Mouse (Mus musculus) induced T-regulatory cell, adult 2 months (primary cell): ENCODE measurements around the gene Pex6.
"Not testable (repeated sequence)": the region's sequence is repeated elsewhere in the genome, so short reads cannot be mapped to it uniquely, and the experiment has no call there.

ENCODE experiments used
- DNase-seq: peaks from one replicate; pipeline ENCODE4 v3.0.0-alpha.2; 2012; ENCODE audit warnings: low read depth

Gene Pex6

DNA sequence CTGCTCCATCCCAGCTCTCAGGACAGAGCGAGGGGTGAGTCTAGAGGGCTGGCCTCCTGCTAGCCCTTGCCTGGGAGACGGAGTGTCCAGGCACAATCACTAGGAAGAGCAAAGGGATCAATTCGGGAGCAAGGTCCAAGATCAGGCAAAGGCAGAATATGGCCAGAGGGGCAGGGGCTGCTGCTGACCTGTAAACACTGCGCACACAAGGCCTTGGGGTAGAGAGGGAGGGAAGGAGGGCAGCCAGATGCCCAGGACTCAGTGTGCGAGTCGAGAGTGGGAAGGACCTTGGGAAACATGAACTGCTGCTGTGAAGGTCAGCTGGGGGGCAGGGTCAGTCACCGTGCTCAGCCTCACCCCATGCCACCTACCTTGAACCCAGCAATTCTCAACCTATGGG is 24.0 kb downstream of the Pex6 start:
- no peak for DNase-seq

DNA sequence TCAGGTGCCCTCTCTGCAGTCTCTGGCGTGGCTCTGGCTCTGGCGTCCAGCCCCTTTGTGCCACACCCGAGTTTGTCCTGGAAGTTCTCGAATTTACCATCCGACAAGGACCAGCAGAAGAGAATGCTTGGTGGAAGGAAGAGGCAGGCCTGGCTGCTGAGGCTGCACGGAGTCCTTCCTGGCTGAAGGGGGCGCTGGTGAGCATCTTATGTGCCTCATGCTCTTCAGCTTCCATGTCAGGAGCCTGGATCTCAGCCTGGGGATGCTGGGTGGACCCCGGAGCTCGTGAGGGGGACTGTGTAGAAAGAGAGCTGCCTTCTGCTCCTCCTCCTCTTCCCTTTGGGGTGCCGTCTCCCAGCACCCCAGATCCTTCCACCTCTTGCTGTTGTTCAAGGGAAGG is 24.9 kb downstream of the Pex6 start:
- peak; percentile 58 for DNase-seq

DNA sequence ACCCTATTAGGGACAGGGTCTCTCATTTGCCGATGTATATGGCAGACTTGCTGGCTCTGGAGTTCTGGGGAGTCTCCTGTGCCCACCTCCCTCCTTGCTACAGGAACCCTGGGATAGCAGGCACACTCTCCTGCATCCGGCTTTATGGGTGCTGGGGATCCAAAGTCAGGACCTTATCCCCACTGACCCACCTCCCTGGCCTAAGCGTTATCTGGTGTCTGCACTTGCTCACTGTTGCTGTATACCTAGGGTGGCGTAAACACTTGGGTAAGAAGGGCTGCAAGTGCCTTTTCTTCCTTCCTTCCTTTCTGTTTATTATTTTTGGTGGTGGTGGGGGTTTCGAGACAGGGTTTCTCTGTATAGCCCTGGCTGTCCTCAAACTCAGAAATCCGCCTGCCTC is 30.0 kb downstream of the Pex6 start:
- no peak for DNase-seq

DNA sequence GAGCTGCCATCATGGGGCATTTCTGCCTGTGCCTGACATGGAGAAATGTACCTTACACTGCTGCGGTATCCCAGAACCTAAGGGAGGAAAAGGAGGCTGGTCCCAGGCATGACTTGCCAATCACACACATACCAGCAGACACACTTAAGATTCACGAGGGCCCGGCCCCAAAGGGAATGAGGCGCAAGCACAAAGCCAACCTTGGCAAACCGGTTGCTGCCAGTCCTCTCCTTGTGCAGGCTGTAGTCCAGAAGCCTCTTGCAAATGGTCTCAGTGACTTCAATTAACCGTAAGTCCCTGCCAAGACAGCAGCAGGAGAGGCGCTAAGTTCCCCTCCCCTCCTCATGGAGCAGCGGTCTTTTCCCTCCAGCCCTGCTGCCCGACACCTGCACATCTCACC is 31.7 kb downstream of the Pex6 start:
- DNase-seq: no peak

DNA sequence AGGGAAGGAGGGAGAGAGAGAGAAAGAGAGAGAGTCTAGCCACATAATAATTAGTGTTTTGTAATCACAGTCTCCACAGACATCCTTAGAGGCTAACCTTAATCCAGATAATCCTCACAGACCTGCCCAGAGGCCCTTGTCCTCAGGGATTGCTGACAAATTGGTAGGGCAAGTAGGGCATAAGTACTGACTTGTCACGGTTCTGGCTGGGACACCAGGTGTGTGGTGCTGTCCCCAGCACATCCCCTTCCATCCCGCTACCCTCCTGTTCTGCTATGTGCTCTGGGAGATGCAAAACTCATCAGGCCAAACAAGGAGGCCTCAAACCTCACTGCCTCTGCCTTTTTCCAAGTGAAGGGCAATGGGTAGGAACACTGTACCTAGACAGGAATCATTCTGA is 34.2 kb downstream of the Pex6 start:
- DNase-seq: no peak

DNA sequence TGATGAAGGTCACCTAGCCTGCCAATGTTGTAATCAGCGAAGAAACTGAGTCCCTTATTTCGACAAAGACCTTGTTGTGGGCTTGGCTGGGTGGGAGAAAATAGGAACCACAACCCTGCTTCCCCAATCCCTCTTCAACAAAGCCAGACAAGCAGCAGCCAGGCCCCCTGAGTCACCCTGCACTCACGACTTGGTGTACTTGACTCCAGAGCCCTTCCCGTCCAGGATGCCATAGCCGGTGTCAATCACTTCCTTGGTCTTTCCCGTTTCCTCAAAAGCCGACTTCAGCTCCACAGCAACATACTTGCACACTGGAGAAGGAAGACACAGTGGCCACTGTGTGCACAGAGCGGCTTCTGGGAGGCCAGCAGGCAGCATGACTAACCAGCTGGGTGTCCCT is 36.0 kb downstream of the Pex6 start:
- no peak for DNase-seq

DNA sequence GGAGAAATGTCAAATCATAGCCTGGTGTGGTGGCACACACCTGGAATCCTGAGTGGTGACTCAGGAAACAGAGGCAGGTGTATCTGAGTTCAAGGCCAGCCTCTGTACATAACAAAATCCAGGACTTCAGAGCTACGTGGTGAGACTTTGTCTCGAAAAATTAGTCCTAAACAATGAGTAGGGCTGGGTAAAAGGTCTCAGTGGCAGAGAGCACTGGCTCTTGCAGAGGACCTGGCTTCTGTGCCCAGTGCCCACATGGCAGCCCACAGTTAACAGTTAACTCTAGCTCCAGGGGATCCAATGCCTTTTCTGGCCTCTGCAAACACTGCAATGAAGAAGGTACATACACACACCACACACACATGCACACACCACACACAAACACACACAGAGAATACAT is 36.5 kb downstream of the Pex6 start:
- DNase-seq: no peak

DNA sequence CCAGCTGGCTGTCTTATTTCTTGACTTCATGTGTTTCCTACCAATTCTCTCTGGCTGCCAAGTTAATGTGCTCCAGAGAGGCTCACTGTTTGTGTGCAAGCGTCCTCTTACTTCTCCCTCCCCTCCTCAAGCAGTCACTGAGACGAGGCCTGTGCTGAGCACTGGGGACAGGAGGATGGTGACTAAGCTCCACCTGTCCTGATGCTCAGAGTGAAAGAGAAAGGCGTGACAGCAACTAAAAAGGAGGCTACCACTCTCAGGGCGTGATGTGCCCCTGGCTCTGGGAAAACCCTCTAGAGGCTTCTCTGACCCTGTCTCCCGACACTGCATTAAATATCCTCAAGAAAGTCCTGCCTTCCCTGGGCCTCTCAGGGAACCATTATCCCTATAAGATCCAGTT is 38.0 kb downstream of the Pex6 start:
- DNase-seq: no peak

DNA sequence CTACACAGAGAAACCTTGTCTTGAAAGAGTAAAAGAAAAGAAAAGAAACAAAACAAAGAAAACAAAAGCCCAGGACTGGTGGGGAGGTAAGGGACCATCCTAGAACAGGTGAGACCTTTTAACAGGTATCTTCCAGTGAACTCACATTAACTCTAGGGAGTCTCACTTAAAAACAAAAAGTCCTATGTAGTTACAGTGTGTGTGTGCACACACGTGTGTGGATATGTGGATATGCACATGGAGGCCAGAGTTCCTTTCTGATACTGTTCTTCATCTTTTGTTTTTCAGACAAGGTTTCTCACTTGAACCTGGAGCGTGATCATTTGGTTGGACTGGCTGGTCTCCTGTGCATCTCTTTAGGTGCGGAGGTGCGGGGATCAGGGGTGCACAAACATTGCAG is 39.3 kb downstream of the Pex6 start:
- DNase-seq: no peak

DNA sequence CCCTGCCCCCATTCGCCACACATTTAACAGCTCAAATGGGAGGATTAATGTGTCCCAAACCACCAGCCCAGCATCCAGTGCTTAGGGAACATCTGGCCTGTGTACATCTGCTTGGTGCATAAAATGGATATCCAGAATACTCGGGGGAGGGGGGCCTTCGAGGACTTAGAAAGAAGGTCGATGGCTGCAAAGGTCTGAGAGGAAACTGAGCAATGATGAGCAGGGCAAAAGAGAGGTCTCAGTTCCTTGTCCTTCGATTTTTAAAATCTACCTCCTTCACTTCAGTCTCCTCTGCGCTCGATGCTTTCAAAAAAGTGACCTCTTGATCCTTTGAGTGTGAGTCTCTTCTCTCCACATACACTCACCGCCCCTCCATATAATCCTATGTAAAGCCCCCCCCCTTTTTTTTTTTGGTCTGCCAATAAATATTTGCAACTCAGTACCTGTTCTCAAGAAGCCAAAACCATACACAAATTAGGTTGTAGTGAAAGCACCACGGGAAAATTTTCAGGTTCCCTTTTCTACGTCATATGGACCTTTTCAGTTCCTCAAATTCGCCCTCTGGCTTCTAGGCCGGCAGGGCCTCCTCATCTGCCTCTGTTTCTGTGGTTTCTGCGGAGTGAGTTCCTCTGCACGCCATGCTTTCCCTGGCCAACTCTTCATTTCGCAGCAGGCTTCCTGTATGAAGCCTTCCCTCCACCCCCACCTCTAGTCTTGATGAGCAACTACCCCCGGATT is 40.0 kb downstream of the Pex6 start:
- DNase-seq: no peak

DNA sequence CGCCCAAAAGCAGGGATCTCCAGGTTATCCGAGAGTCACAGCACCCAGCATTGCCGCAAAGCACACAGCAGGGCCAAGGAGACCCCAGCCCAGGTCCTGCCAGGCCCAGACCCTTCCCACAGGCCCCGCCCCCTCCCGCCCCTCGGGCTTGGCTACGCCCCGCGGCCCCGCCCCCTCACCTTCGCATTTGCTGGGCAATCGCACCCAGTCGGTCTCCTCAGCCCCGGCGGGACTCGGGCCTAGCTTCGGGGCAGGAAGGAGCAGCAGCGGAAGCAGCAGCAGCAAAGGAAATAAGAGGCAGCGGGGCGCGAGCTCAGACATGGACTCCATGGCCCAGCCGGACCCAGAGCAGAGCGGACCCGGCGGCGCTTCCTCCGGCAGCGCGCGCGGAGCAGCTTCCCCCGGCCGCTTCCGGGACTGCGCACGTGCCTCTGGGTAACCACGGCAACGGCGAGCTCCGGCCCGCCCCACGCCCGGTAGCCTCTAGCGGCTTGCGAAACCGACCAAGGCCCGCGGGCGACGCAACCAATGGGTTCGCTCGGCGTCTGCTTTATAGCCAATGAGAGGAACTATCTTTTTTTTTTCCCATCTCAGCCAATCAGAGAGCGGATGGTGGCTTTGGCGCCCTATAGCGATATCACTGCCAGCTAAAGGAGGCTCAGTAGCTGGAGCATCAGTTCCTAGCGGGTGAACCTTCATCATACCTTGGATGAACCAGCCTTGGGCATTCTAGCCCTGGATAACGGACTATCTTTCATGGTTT is 40.7 kb downstream of the Pex6 start, which contains the start of gene Cnpy3:
TSS of gene Cnpy3 (minus strand) at position 421 of the 763 bp plus-strand sequence.
- DNase-seq: peak; percentile 98

DNA sequence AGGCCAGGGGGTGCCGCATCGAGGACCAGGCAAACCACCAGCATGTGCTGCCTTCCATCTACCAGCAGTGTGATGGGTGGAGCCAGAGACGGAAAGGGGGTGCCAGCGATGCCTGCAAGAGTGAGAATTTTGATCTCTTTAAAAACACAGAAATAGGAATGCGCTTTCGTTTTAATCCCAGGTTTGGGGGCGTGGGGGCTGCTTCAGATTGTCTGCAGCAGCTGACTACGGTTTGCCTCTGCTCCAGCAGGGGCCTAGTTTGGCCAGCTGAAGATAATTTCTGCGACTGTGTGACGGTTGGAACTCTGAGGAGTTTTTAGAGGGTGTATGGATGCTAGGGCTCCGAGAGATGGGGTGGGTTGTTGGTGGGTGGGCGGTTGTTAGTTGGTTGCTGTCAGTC is 47.5 kb downstream of the Pex6 start:
- no peak for DNase-seq

DNA sequence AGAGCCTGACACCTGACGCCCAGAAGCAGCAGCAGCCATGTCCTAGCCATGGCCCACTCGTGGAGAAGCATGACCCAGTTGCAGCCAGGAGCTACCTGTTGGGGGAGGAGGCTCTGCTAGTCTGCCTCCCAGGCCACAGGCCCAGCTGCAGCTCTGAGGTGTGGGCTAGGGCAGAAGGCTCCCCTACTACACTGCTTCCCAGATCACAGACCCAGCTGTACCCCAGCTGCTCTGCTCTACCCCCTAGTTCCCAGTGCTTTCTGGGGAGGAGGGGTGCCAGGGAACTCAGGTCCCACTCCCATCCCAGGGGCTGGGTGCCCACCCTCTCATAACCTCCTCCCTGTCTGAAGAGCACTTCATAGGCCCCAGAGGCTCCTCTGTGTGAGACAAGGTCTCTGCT is 52.3 kb downstream of the Pex6 start, which contains the start of gene Ptcra:
TSS of gene Ptcra (minus strand) at position 169 of the 400 bp plus-strand sequence.
- no peak for DNase-seq

DNA sequence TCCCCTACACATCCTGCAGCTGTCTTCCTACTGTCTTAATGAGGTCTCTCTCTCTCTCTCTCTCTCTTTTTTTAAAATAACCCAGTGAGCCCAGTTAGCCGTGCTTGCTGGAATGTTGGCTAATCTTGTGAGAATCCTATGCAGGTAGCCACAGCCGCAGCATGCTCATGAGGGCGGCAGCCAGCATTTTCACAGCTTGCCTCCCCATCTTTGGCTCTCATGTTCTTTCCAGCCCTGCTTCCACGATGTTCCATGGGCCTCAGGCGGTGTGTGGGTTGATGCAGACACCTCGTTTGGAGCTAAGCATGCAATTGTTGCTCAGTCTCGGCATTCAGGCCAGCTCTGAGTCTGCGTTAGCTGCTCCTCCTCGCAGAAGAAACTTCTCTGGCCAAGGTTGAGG is 53.7 kb downstream of the Pex6 start:
- DNase-seq: not testable (repeated sequence)

DNA sequence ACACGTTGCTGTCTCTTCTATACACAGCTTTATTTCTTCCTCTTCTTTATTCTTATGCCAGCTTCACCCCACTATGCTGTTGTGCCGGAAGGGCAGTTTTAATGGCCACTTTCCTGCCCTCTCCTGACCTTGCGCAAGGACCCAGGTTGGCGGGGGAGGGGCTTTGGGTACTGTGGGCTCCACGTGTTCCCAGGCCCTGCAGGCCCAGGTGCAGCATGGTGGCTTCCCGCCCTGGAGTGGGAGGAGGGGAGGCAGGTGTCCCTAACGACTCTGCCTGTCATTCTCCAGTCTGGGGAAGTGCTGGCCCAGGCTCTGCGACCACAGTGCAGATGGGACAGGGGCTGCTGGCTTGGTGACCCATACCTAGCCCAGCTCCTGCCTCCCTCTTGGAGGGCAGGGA is 56.6 kb downstream of the Pex6 start:
- no peak for DNase-seq

DNA sequence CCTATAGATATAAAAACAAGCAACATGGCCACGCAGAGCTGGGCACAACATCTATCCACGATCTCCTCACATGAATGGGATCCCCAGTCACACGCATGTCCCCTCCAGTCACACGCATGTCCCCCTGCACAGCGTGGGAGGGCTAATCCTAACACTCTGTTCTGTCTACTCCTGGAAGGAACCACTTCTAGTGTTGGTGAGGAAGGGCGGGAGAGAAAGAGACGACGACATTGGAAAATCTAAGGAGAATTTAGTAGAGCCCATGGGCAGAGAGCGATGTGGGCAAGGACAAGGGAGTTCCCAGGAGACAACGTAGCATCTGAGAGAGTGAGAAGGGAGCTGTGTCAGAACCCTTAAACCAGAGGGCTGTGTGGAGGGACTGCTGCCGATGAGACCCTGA is 59.3 kb downstream of the Pex6 start:
- no peak for DNase-seq

DNA sequence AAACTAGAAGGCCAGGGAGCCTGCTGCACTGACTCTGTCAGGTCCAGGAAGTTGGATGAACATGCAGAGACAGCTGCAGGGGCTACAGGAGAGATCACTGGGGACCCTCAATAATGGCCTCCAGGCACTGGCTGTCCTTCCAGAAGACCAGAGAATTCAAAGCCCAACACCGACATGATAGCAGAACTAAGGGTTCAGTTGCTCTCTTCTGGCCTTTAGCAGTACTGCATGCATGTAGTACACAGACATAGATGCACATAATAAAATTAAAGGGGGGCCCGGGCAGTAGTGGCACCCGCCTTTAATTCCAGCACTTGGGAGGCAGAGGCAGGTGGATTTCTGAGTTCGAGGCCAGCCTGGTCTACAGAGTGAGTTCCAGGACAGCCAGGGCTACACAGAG is 59.8 kb downstream of the Pex6 start:
- no peak for DNase-seq

DNA sequence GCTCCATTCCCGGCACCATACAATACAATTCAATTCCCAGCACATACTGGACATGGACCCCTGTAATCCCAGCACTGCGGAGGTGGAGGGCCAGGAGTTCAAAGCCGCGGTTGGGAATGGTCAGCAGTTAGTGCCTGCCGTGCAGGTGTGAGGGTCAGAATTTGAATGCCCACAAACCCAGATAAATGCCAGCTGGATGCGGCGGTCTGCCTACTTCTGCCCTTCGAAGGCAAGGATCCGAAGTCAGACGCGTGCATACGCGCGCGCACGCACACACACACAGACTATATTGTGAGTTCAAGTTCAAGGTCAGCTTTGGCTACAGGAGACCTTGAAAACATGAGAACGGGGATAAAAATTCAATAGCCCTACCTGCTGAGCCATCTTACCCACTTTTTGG is 60.4 kb downstream of the Pex6 start:
- no peak for DNase-seq

DNA sequence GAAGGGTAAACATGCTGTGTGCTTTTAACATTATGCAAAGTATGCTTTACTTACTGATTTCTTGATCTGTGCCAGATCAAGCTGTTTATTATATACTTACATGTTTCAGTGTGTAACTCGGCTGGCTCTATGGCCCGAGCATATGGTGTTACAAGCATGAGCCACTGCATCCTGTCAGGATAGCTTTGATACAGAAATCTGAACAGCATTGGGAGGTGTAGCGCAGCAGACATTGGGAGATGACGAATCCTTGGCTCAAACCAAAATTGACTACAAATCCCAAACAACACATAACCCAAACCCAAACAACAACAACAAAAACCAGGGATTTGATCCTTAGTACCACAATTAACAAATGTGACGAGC is 60.8 kb downstream of the Pex6 start:
- no peak for DNase-seq

DNA sequence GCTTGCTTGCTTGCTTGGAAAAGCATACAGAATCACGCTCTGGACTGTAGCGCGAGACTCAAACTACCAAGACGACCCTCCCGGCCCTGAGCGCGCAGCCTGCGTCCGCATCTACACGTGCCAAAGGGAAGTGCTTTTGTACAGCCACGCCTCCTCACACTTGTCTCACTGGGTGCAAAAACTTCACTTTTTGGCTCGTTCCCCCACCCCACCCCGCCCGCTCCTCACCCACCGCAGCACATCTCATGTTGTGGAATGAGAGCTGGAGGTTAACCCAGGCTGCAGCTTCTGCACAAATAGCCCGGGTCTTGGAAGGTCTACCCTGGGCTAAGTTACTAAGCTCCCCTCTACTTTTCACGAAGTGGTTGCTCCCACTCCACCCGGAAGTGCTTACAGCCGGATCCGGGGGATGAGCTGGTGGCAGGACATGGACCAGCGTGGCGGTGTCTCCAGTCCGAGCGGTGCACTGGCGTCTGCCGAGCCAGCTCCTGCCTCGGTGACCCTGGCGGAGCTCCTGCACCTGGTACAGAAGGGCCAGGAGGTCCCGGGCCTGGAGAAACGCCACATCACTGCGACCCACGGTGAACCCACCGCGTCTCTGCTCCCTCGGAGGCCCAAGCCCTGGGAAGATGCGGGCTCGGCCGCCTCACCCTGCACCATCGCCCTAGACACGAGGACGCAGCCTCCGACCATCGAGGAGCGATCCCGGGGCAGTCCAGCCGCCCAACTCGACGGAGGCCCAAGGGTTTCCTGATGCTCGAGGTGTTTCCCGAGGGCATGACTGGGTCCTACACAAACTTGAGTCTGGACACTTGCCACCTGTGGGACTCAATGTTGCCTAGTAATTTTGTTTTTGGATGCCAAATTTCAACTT is 61.4 kb downstream of the Pex6 start, which contains the start of gene 2310039H08Rik:
TSS of gene 2310039H08Rik (plus strand) at position 232 of the 874 bp plus-strand sequence.
- DNase-seq: peak; percentile 92

DNA sequence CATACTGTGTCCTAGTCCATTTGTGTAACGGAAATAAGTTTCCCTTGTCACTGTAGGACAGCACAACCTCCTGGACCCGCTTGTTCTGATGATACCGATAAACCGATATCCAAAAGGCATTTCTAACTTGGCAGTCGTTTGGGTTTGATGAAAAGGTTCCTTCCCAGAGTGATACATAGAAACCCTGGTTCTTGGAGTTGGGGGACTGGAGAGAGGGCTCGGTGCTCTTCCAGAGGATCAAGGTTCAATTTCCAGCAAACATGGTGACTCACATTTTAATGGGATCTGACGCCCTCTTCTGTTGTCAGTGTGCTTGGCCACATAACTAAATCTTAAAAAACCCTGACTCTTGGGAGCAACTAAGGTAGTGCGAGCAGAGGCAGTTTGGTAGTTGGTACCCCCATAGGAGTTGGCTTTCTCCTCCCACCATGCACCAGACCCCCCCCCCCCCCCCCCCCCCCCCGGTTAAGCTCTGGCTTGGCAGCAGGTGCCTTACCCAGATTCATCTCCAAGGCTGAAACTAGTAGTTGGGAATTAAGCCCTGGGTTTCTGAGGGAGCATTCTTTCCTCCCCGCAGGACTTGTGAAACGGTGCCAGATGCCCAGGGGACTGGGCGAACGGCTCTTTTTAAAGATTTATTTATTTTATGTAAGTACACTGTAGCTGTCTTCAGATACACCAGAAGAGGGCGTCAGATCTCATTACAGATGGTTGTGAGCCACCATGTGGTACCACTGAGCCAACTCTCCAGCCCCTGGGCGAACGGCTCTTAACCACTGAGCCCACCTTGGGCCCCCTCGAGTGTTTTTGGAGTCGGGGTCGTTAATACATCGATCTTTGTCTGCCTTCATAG is 62.2 kb downstream of the Pex6 start:
- DNase-seq: peak; percentile 55

DNA sequence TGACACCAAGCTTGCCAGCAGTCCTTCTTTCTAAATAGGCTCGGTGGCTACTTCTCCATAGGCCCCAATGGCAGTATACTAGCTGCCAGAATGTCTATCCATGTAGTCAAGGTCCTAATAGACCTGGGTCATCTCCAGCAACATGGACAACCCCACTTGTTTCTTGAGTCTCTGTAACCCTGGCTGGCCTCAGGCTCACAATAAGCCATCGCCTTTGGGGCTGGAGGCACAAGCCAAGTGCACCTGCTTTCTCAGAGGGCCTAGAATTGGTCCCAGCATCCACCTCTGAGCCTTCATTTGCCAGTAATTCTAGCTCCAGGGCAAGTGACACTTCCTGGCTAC is 62.8 kb downstream of the Pex6 start:
- no peak for DNase-seq
